Mouse (Mus musculus) gonadal fat pad, adult 2 months (tissue): ENCODE results near the gene Fam20a. TPM values are rescaled to one million over a fixed set of nuclear protein-coding genes. Genes with fewer than 3 reads are reported as not detected.

Source experiments
- polyA plus RNA-seq: library from polyadenylated mRNA; depleted of rRNA; stranded (reverse); fragments of >200 nt; gene quantifications from 2 replicates; pipeline ENCODE4 v1.2.3, GENCODE M21; 2012; rRNA removed

Fam20a gene
- polyA plus RNA-seq, 1 experiment: 7.4 TPM

Other genes starting within 250 kb of the Fam20a start
- gene Arsg, start 248.9 kb downstream of the Fam20a start, polyA plus RNA-seq: 8.1 and 8.8 TPM in 2 replicates
- 1.3 and 2.2 TPM in 2 replicates for gene Slc16a6, start 248.7 kb downstream of the Fam20a start, polyA plus RNA-seq
- gene Wipi1, start 110.3 kb downstream of the Fam20a start, polyA plus RNA-seq: 33.8 TPM in 2 replicates
- gene Prkar1a, start 72.9 kb downstream of the Fam20a start, polyA plus RNA-seq: 79.9 and 91.6 TPM in 2 replicates
- gene 1700012B07Rik, start 105.8 kb upstream of the Fam20a start, polyA plus RNA-seq: 0.20 and 0.41 TPM in 2 replicates